Mouse (Mus musculus) stomach, adult 2 months (tissue): ENCODE data around the gene Olfr889. TPM values are rescaled to one million over a fixed set of nuclear protein-coding genes. Genes with fewer than 3 reads are reported as not detected.

Source experiments
- polyA plus RNA-seq: library from polyadenylated mRNA; depleted of rRNA; stranded (reverse); fragments of >200 nt; gene quantifications from 2 replicates; pipeline ENCODE4 v1.2.3, GENCODE M21; 2012; rRNA removed

Olfr889 gene
- polyA plus RNA-seq, result not detected in 2 replicates

GRCm38 (mm10) chr9:38114898-38115297 lies at the start of gene Olfr889:
TSS of gene Olfr889 (plus strand) at chr9:38115198.

GRCm38 (mm10) chr9:38083772-38084171 lies 31.2 kb upstream of the Olfr889 start, which contains the start of gene Olfr887:
TSS of gene Olfr887 (plus strand) at chr9:38084072.

GRCm38 (mm10) chr9:38107828-38108227 lies 7.2 kb upstream of the Olfr889 start, which contains the start of gene Olfr888:
TSS of gene Olfr888 (plus strand) at chr9:38108128.

GRCm38 (mm10) chr9:38142217-38142616 lies 27.2 kb downstream of the Olfr889 start, which contains the start of gene Olfr890:
TSS of gene Olfr890 (plus strand) at chr9:38142517.

Other genes with a start within 250 kb of the Olfr889 start
- not detected in 2 replicates for gene Olfr145, start 218.5 kb upstream of the Olfr889 start, polyA plus RNA-seq
- gene Olfr878, start 197.4 kb upstream of the Olfr889 start, polyA plus RNA-seq, result not detected in 2 replicates
- not detected in 2 replicates for gene Olfr881, start 123.4 kb upstream of the Olfr889 start, polyA plus RNA-seq
- not detected in 2 replicates for gene Olfr883, start 89.4 kb upstream of the Olfr889 start, polyA plus RNA-seq
- gene Olfr884, start 68.6 kb upstream of the Olfr889 start, polyA plus RNA-seq, result not detected in 2 replicates
- gene Olfr885, start 53.9 kb upstream of the Olfr889 start, polyA plus RNA-seq, result not detected in 2 replicates
- gene Olfr887, start 31.1 kb upstream of the Olfr889 start, polyA plus RNA-seq, result not detected in 2 replicates
- not detected in 2 replicates for gene Olfr888, start 7.1 kb upstream of the Olfr889 start, polyA plus RNA-seq
- gene Olfr890, start 27.3 kb downstream of the Olfr889 start, polyA plus RNA-seq, result not detected in 2 replicates
- gene Olfr891, start 65.6 kb downstream of the Olfr889 start, polyA plus RNA-seq, result not detected in 2 replicates
- gene Olfr893, start 93.2 kb downstream of the Olfr889 start, polyA plus RNA-seq, result not detected in 2 replicates
- not detected in 2 replicates for gene Olfr894, start 102.9 kb downstream of the Olfr889 start, polyA plus RNA-seq
- gene Olfr143, start 137.6 kb downstream of the Olfr889 start, polyA plus RNA-seq, result not detected in 2 replicates
- gene Olfr895, start 152.7 kb downstream of the Olfr889 start, polyA plus RNA-seq, result not detected in 2 replicates
- not detected in 2 replicates for gene Olfr896-ps1, start 175.9 kb downstream of the Olfr889 start, polyA plus RNA-seq
- not detected in 2 replicates for gene Olfr25, start 213.9 kb downstream of the Olfr889 start, polyA plus RNA-seq
- gene Olfr898, start 233.2 kb downstream of the Olfr889 start, polyA plus RNA-seq, result not detected in 2 replicates